Mouse (Mus musculus): ENCODE measurements around the gene Usp32. TPM values are rescaled to one million over a fixed set of nuclear protein-coding genes. Genes with fewer than 3 reads are reported as not detected.

Gene Usp32
- polyA plus RNA-seq, 1 experiment from 2014 or later: 12.0 TPM

- Histone ChIP-seq H3K4me2 (peak overlapping the region; percentile 22), H3K27me3 (replicated peaks) (peaks cover 63% of the 10 kb centered on the region), H3K4me1 (peaks cover 7% of the 10 kb centered on the region; the same call in 1 of the 2 replicates), H3K9me3 (replicated peaks) (no peaks in the 10 kb centered on the region), H3K27ac (0 out of 2 replicates have a peak overlapping the region, but pooled peaks have one; percentile 11), H3K4me3 (no peak overlapping the region), H3K36me3 (no peaks in the 10 kb centered on the region), H3K9ac (no peak overlapping the region)
- 1% methylated on average over 15 of the region's 15 CpGs for WGBS (ENCODE audit: insufficient replicate concordance)
- ATAC-seq: 0 out of 2 replicates have a peak, but pooled peaks have one; percentile 27
These were observed 196.0 kb downstream of the Usp32 start for GRCm38 (mm10) chr11:84943948-84944347.

- Histone ChIP-seq H3K4me2 (no peak overlapping the region), H3K27me3 (replicated peaks) (peaks cover 41% of the 10 kb centered on the region), H3K9me3 (replicated peaks) (no peaks in the 10 kb centered on the region), H3K4me3 (no peak overlapping the region), H3K36me3 (no peaks in the 10 kb centered on the region), H3K4me1 (peaks cover 7% of the 10 kb centered on the region; the same call in 1 of the 2 replicates), H3K9ac (no peak overlapping the region), H3K27ac (no peak overlapping the region)
- 69% methylated on average over 10 of the region's 10 CpGs for WGBS (ENCODE audit: insufficient replicate concordance)
- no peak for ATAC-seq
These were observed 199.8 kb downstream of the Usp32 start for GRCm38 (mm10) chr11:84940140-84940539.

GRCm38 (mm10) chr11:84939508-84940053 lies 200.4 kb downstream of the Usp32 start:
- Histone ChIP-seq H3K4me2 (no peak overlapping the region), H3K4me3 (no peak overlapping the region), H3K36me3 (no peaks in the 10 kb centered on the region), H3K27me3 (replicated peaks) (peaks cover 36% of the 10 kb centered on the region), H3K27ac (no peak overlapping the region), H3K9ac (no peak overlapping the region), H3K9me3 (replicated peaks) (no peaks in the 10 kb centered on the region), H3K4me1 (peaks cover 7% of the 10 kb centered on the region; the same call in 1 of the 2 replicates)
- 50% methylated on average over 8 of the region's 8 CpGs for WGBS (ENCODE audit: insufficient replicate concordance)
- ATAC-seq: no peak

Other genes starting within 250 kb of the Usp32 start
- 60.0 and 62.4 TPM in 2 replicates for gene Znhit3, start 223.8 kb downstream of the Usp32 start, polyA plus RNA-seq (2016; fragmentation: Nextera tagmentation; extraction: Ambion mirVana)
- 2.7 and 3.1 TPM in 2 replicates for gene Car4, start 182.4 kb downstream of the Usp32 start, polyA plus RNA-seq (2016; fragmentation: Nextera tagmentation; extraction: Ambion mirVana)
- gene 1700125H20Rik, start 30.2 kb upstream of the Usp32 start, polyA plus RNA-seq (2016; fragmentation: Nextera tagmentation; extraction: Ambion mirVana): not detected in 2 replicates
- gene Appbp2, start 95.0 kb upstream of the Usp32 start, polyA plus RNA-seq (2016; fragmentation: Nextera tagmentation; extraction: Ambion mirVana): 22.9 and 23.8 TPM in 2 replicates
- gene Ppm1d, start 171.1 kb upstream of the Usp32 start, polyA plus RNA-seq (2016; fragmentation: Nextera tagmentation; extraction: Ambion mirVana): 25.9 and 26.1 TPM in 2 replicates
- 18.2 and 23.4 TPM in 2 replicates for gene Bcas3, start 213.0 kb upstream of the Usp32 start, polyA plus RNA-seq (2016; fragmentation: Nextera tagmentation; extraction: Ambion mirVana)

All from liver, embryonic 12.5 days (tissue).